Mouse (Mus musculus) embryonic facial prominence, embryonic 14.5 days (tissue): Measurements from ENCODE around the gene Mad2l2. TPM values are rescaled to one million over a fixed set of nuclear protein-coding genes. Genes with fewer than 3 reads are reported as not detected.
A peak's percentile ranks its signal among the peaks of the same experiment; 100 is the strongest.
"Not testable (repeated sequence)": the region's sequence is repeated elsewhere in the genome, so short reads cannot be mapped to it uniquely, and the experiment has no call there.

Experiments
- ATAC-seq: fragments of 200-750 bp; cut with Nextera tagmentation; 2 replicates; pipeline ENCODE4 v1.8.0; 2017; ENCODE audit warnings: low read depth, moderate number of reproducible peaks, moderate TSS enrichment
- DNase-seq: peaks from one replicate; pipeline ENCODE4 v3.0.0-alpha.2; 2015; ENCODE audit warnings: low spot score
- H3K27ac ChIP-seq: fragments of 300-500 bp; sonication (generic); replicated peaks from 2 replicates; pipeline ENCODE4 v1.5.1; 2014; ENCODE audit warnings: low read depth, mild to moderate bottlenecking, low read length, moderate library complexity
- H3K27me3 ChIP-seq: fragments of 300-500 bp; sonication (generic); replicated peaks from 2 replicates; pipeline ENCODE4 v1.6.1; 2014; ENCODE audit warnings: low read length; ENCODE audit not compliant: control insufficient read depth, insufficient read depth
- H3K36me3 ChIP-seq: fragments of 300-500 bp; sonication (generic); 2 replicates; pipeline ENCODE4 v1.6.1; 2014; ENCODE audit warnings: low read length, mixed read lengths; ENCODE audit not compliant: control insufficient read depth, insufficient read depth
- H3K4me1 ChIP-seq: fragments of 300-500 bp; sonication (generic); 2 replicates; pipeline ENCODE4 v1.6.1; 2014; ENCODE audit warnings: antibody characterized with exemption, low read length; ENCODE audit not compliant: control insufficient read depth, insufficient read depth
- H3K4me2 ChIP-seq: fragments of 300-500 bp; sonication (generic); 2 replicates; pipeline ENCODE4 v1.6.1; 2014; ENCODE audit warnings: low read depth, mild to moderate bottlenecking, low read length, moderate library complexity, mixed read lengths
- H3K4me3 ChIP-seq: fragments of 300-500 bp; sonication (generic); 2 replicates; pipeline ENCODE4 v1.5.1; 2014; ENCODE audit warnings: low read depth, mild to moderate bottlenecking, low read length
- H3K9ac ChIP-seq: fragments of 300-500 bp; sonication (generic); 2 replicates; pipeline ENCODE4 v1.6.1; 2014; ENCODE audit warnings: low read depth, mild to moderate bottlenecking, low read length, moderate library complexity, mixed read lengths
- H3K9me3 ChIP-seq: fragments of 300-500 bp; sonication (generic); 2 replicates; pipeline ENCODE4 v1.6.1; 2016; ENCODE audit warnings: low read length; ENCODE audit not compliant: control insufficient read depth
- WGBS: fragments of 180-500 bp; shearing (Covaris S2); extraction: QIAGEN DNeasy Blood & Tissue Kit; methylation state at CpG from one replicate; pipeline ENCODE4 v1.1.7; 2014; 5-methylcytosine and 5-hydroxymethylcytosine counted together
- microRNA-seq: library from miRNA; unstranded; fragments of <30 nt; microRNA quantifications from one replicate; pipeline ENCODE4, GENCODE M21; 2016; ENCODE audit warnings: borderline number of aligned reads
- polyA plus RNA-seq: library from polyadenylated mRNA; unstranded; fragments of >200 nt; fragmentation: Nextera tagmentation; extraction: Ambion mirVana; gene quantifications from 2 replicates; pipeline ENCODE4 v1.2.1, GENCODE M21; 2014

Gene Mad2l2
- polyA plus RNA-seq, 1 experiment from 2014 or later: 51.1 TPM

GRCm38 (mm10) chr4:148181483-148181882, 51.3 kb downstream of the Mad2l2 start:
- Histone ChIP-seq H3K4me2 (no peak overlapping the region), H3K9ac (no peak overlapping the region), H3K4me1 (no peaks in the 10 kb centered on the region), H3K27me3 (peaks cover 12% of the 10 kb centered on the region), H3K36me3 (no peaks in the 10 kb centered on the region), H3K27ac (no peak overlapping the region), H3K4me3 (no peak overlapping the region), H3K9me3 (no peaks in the 10 kb centered on the region)
- WGBS: 88% methylated on average over 12 of the region's 12 CpGs
- DNase-seq: no peak
- ATAC-seq: no peak

- H3K36me3 ChIP-seq: no peaks in the 10 kb centered on the region
- ATAC-seq: peak; percentile 42; the same call in 1 of the 2 replicates
Observed at GRCm38 (mm10) chr4:148182363-148182762, 52.2 kb downstream of the Mad2l2 start.

GRCm38 (mm10) chr4:148184564-148184963, 54.4 kb downstream of the Mad2l2 start:
- 37% methylated on average over 9 of the region's 9 CpGs for WGBS
- Histone ChIP-seq H3K4me3 (no peak overlapping the region), H3K4me1 (no peaks in the 10 kb centered on the region), H3K27me3 (no peaks in the 10 kb centered on the region), H3K27ac (no peak overlapping the region), H3K36me3 (no peaks in the 10 kb centered on the region), H3K9me3 (no peaks in the 10 kb centered on the region), H3K4me2 (no peak overlapping the region), H3K9ac (no peak overlapping the region)
- no peak for DNase-seq
- no peak for ATAC-seq

More at GRCm38 (mm10) chr4:148182363-148182762, 52.2 kb downstream of the Mad2l2 start:
- H3K4me2 ChIP-seq: no peak overlapping the region
- H3K9me3 ChIP-seq: no peaks in the 10 kb centered on the region
- no peak for DNase-seq
- H3K27ac ChIP-seq: no peak overlapping the region
- H3K4me1 ChIP-seq: no peaks in the 10 kb centered on the region
- peaks cover 8% of the 10 kb centered on the region for H3K27me3 ChIP-seq
- 55% methylated on average over 6 of the region's 8 CpGs for WGBS
- no peak overlapping the region for H3K9ac ChIP-seq
- H3K4me3 ChIP-seq: no peak overlapping the region

- H3K4me1 ChIP-seq: no peaks in the 10 kb centered on the region
- no peaks in the 10 kb centered on the region for H3K36me3 ChIP-seq
- no peak overlapping the region for H3K27ac ChIP-seq
- WGBS: 66% methylated on average over 4 of the region's 4 CpGs
- ATAC-seq: no peak
- no peak overlapping the region for H3K4me2 ChIP-seq
- no peak overlapping the region for H3K9ac ChIP-seq
- no peaks in the 10 kb centered on the region for H3K27me3 ChIP-seq
- H3K4me3 ChIP-seq: no peak overlapping the region
- H3K9me3 ChIP-seq: no peaks in the 10 kb centered on the region
- DNase-seq: no peak
Observed at GRCm38 (mm10) chr4:148185819-148186218, 55.6 kb downstream of the Mad2l2 start.

GRCm38 (mm10) chr4:148188767-148189166, 58.6 kb downstream of the Mad2l2 start:
- WGBS: 79% methylated on average over 1 of the region's 1 CpGs
- not testable (repeated sequence) for DNase-seq

GRCm38 (mm10) chr4:148192707-148193245, 62.6 kb downstream of the Mad2l2 start:
- no peaks in the 10 kb centered on the region for H3K4me1 ChIP-seq
- H3K4me2 ChIP-seq: no peak overlapping the region
- ATAC-seq: no peak
- H3K9ac ChIP-seq: no peak overlapping the region
- no peak overlapping the region for H3K27ac ChIP-seq
- DNase-seq: no peak
- WGBS: 25% methylated on average over 11 of the region's 11 CpGs
- no peaks in the 10 kb centered on the region for H3K27me3 ChIP-seq
- H3K4me3 ChIP-seq: no peak overlapping the region
- no peaks in the 10 kb centered on the region for H3K9me3 ChIP-seq
- H3K36me3 ChIP-seq: no peaks in the 10 kb centered on the region

More at GRCm38 (mm10) chr4:148188767-148189166, 58.6 kb downstream of the Mad2l2 start:
- H3K27ac ChIP-seq, H3K9me3 ChIP-seq, ATAC-seq, H3K4me2 ChIP-seq, H3K4me3 ChIP-seq, H3K9ac ChIP-seq, H3K27me3 ChIP-seq, H3K4me1 ChIP-seq, H3K36me3 ChIP-seq: not testable (repeated sequence)

GRCm38 (mm10) chr4:148194400-148194799, 64.2 kb downstream of the Mad2l2 start:
- DNase-seq: no peak
- Histone ChIP-seq H3K4me3 (no peak overlapping the region), H3K36me3 (no peaks in the 10 kb centered on the region), H3K27ac (no peak overlapping the region), H3K9me3 (no peaks in the 10 kb centered on the region), H3K27me3 (no peaks in the 10 kb centered on the region), H3K4me2 (no peak overlapping the region), H3K4me1 (no peaks in the 10 kb centered on the region), H3K9ac (no peak overlapping the region)
- no peak for ATAC-seq

Small RNA genes within 50 kb of the gene (microRNA-seq; reads per million reads assigned to microRNA genes)
- gene Mir7022: not detected

Other genes starting within 250 kb of the Mad2l2 start
- 37.0 and 37.5 TPM in 2 replicates for gene Mfn2, start 225.7 kb upstream of the Mad2l2 start, polyA plus RNA-seq
- 83.8 and 102 TPM in 2 replicates for gene Plod1, start 193.6 kb upstream of the Mad2l2 start, polyA plus RNA-seq
- gene 2510039O18Rik, start 189.5 kb upstream of the Mad2l2 start, polyA plus RNA-seq: 23.0 and 23.4 TPM in 2 replicates
- 0.28 TPM in 1 of 2 replicates, not detected in the other for gene Nppb, start 144.6 kb upstream of the Mad2l2 start, polyA plus RNA-seq
- not detected in 2 replicates for gene Nppa, start 129.7 kb upstream of the Mad2l2 start, polyA plus RNA-seq
- gene Clcn6, start 91.6 kb upstream of the Mad2l2 start, polyA plus RNA-seq: 7.4 and 7.8 TPM in 2 replicates
- gene Mthfr, start 91.3 kb upstream of the Mad2l2 start, polyA plus RNA-seq: 20.3 and 21.4 TPM in 2 replicates
- gene Agtrap, start 42.4 kb upstream of the Mad2l2 start, polyA plus RNA-seq: 15.9 and 16.2 TPM in 2 replicates
- 0.56 and 0.67 TPM in 2 replicates for gene Draxin, start 314 bp downstream of the Mad2l2 start, polyA plus RNA-seq
- gene Fbxo6, start 21.8 kb downstream of the Mad2l2 start, polyA plus RNA-seq: 13.8 and 15.3 TPM in 2 replicates
- gene Fbxo44, start 30.1 kb downstream of the Mad2l2 start, polyA plus RNA-seq: 7.7 and 9.6 TPM in 2 replicates
- gene Fbxo2, start 30.2 kb downstream of the Mad2l2 start, polyA plus RNA-seq: 5.4 and 7.9 TPM in 2 replicates
- 0.15 and 0.56 TPM in 2 replicates for gene Disp3, start 157.6 kb downstream of the Mad2l2 start, polyA plus RNA-seq